Mouse (Mus musculus): ENCODE measurements around the gene Lrmda. TPM values are rescaled to one million over a fixed set of nuclear protein-coding genes. Genes with fewer than 3 reads are reported as not detected.

The Lrmda gene
- polyA plus RNA-seq (2015; fragmentation: Nextera tagmentation; extraction: Ambion mirVana): 0.73 and 0.76 TPM in 2 replicates

GRCm38 (mm10) chr14:22019252-22019948, at the start of gene Lrmda:
TSS of gene Lrmda (plus strand) at chr14:22019712.

GRCm38 (mm10) chr14:21989291-21989913, 30.1 kb upstream of the Lrmda start, which contains the start of gene Zfp503:
TSS of gene Zfp503 (minus strand) at chr14:21989601.

Other genes starting within 250 kb of the Lrmda start
- gene Vdac2, start 194.5 kb upstream of the Lrmda start, polyA plus RNA-seq (2015; fragmentation: Nextera tagmentation; extraction: Ambion mirVana): 167 and 176 TPM in 2 replicates
- gene Comtd1, start 170.7 kb upstream of the Lrmda start, polyA plus RNA-seq (2015; fragmentation: Nextera tagmentation; extraction: Ambion mirVana): 34.8 and 35.3 TPM in 2 replicates
- gene Zfp503, start 30.1 kb upstream of the Lrmda start, polyA plus RNA-seq (2015; fragmentation: Nextera tagmentation; extraction: Ambion mirVana): 5.4 and 8.0 TPM in 2 replicates